Mouse (Mus musculus) embryonic facial prominence, embryonic 15.5 days (tissue): ENCODE results near the gene Alk. TPM values are rescaled to one million over a fixed set of nuclear protein-coding genes. Genes with fewer than 3 reads are reported as not detected.

Experiments used
- ATAC-seq: fragments of 200-750 bp; cut with Nextera tagmentation; 2 replicates; pipeline ENCODE4 v1.8.0; 2017; ENCODE audit warnings: low read depth, moderate TSS enrichment; ENCODE audit not compliant: insufficient number of reproducible peaks, low FRiP score, low TSS enrichment
- H3K27ac ChIP-seq: fragments of 300-500 bp; sonication (generic); replicated peaks from 2 replicates; pipeline ENCODE4 v1.5.1; 2015; ENCODE audit warnings: mild to moderate bottlenecking, inconsistent platforms
- H3K27me3 ChIP-seq: fragments of 300-500 bp; sonication (generic); 2 replicates; pipeline ENCODE4 v1.6.1; 2015; ENCODE audit warnings: inconsistent platforms
- H3K36me3 ChIP-seq: fragments of 300-500 bp; sonication (generic); 2 replicates; pipeline ENCODE4 v1.6.1; 2015; ENCODE audit warnings: mild to moderate bottlenecking, inconsistent platforms
- H3K4me1 ChIP-seq: fragments of 300-500 bp; sonication (generic); 2 replicates; pipeline ENCODE4 v1.6.1; 2015; ENCODE audit warnings: inconsistent platforms
- H3K4me2 ChIP-seq: fragments of 300-500 bp; sonication (generic); replicated peaks from 2 replicates; pipeline ENCODE4 v1.6.1; 2015; ENCODE audit warnings: mild to moderate bottlenecking, inconsistent platforms
- H3K4me3 ChIP-seq: fragments of 300-500 bp; sonication (generic); replicated peaks from 2 replicates; pipeline ENCODE4 v1.5.1; 2015; ENCODE audit warnings: mild to moderate bottlenecking, inconsistent platforms
- H3K9ac ChIP-seq: fragments of 300-500 bp; sonication (generic); 2 replicates; pipeline ENCODE4 v1.6.1; 2015; ENCODE audit warnings: inconsistent platforms
- H3K9me3 ChIP-seq: fragments of 300-500 bp; sonication (generic); replicated peaks from 2 replicates; pipeline ENCODE4 v1.6.1; 2016; ENCODE audit warnings: inconsistent platforms
- WGBS: fragments of 180-500 bp; shearing (Covaris S2); methylation state at CpG from one replicate; pipeline ENCODE4 v1.1.7; 2015; 5-methylcytosine and 5-hydroxymethylcytosine counted together
- polyA plus RNA-seq: library from polyadenylated mRNA; unstranded; fragments of >200 nt; fragmentation: Nextera tagmentation; extraction: Ambion mirVana; gene quantifications from 2 replicates; pipeline ENCODE4 v1.2.1, GENCODE M21; 2015

The Alk gene
- polyA plus RNA-seq, 1 experiment from 2014 or later, result 0.52 TPM

- ATAC-seq, result no peak
- Histone ChIP-seq H3K4me1 (no peaks in the 10 kb centered on the region), H3K9me3 (no peaks in the 10 kb centered on the region), H3K27me3 (no peaks in the 10 kb centered on the region), H3K36me3 (no peaks in the 10 kb centered on the region), H3K4me2 (no peak overlapping the region), H3K9ac (no peak overlapping the region), H3K4me3 (no peak overlapping the region), H3K27ac (no peak overlapping the region)
- WGBS, result 72% methylated on average over 2 of the region's 2 CpGs
These were observed 422.0 kb downstream of the Alk start for GRCm38 (mm10) chr17:72182414-72182813.

GRCm38 (mm10) chr17:72180200-72180599, 424.2 kb downstream of the Alk start:
- 94% methylated on average over 9 of the region's 9 CpGs for WGBS
- no peak overlapping the region for H3K4me3 ChIP-seq

GRCm38 (mm10) chr17:72179722-72180140, 424.7 kb downstream of the Alk start:
- Histone ChIP-seq H3K4me1 (no peaks in the 10 kb centered on the region), H3K4me3 (no peak overlapping the region), H3K36me3 (no peaks in the 10 kb centered on the region), H3K9ac (no peak overlapping the region), H3K27me3 (no peaks in the 10 kb centered on the region), H3K9me3 (no peaks in the 10 kb centered on the region), H3K4me2 (no peak overlapping the region), H3K27ac (no peak overlapping the region)
- no peak for ATAC-seq
- WGBS, result 86% methylated on average over 14 of the region's 14 CpGs

More at GRCm38 (mm10) chr17:72180200-72180599, 424.2 kb downstream of the Alk start:
- no peak overlapping the region for H3K4me2 ChIP-seq
- H3K9ac ChIP-seq, result no peak overlapping the region
- ATAC-seq, result no peak
- H3K36me3 ChIP-seq, result no peaks in the 10 kb centered on the region
- H3K9me3 ChIP-seq, result no peaks in the 10 kb centered on the region
- H3K27ac ChIP-seq, result no peak overlapping the region
- no peaks in the 10 kb centered on the region for H3K27me3 ChIP-seq
- no peaks in the 10 kb centered on the region for H3K4me1 ChIP-seq

- no peak overlapping the region for H3K4me3 ChIP-seq
- no peak overlapping the region for H3K9ac ChIP-seq
- 80% methylated on average over 3 of the region's 3 CpGs for WGBS
- H3K4me1 ChIP-seq, result no peaks in the 10 kb centered on the region
- H3K9me3 ChIP-seq, result no peaks in the 10 kb centered on the region
- H3K27me3 ChIP-seq, result no peaks in the 10 kb centered on the region
- ATAC-seq, result no peak
- H3K27ac ChIP-seq, result no peak overlapping the region
- H3K36me3 ChIP-seq, result no peaks in the 10 kb centered on the region
- H3K4me2 ChIP-seq, result no peak overlapping the region
These were observed 430.6 kb downstream of the Alk start for GRCm38 (mm10) chr17:72173778-72174177.

GRCm38 (mm10) chr17:72168152-72168551, 436.3 kb downstream of the Alk start:
- Histone ChIP-seq H3K36me3 (no peaks in the 10 kb centered on the region), H3K9ac (no peak overlapping the region), H3K27ac (no peak overlapping the region), H3K4me1 (no peaks in the 10 kb centered on the region), H3K9me3 (no peaks in the 10 kb centered on the region), H3K4me3 (no peak overlapping the region), H3K27me3 (no peaks in the 10 kb centered on the region), H3K4me2 (no peak overlapping the region)
- no peak for ATAC-seq
- WGBS, result 75% methylated on average over 5 of the region's 5 CpGs

DNA sequence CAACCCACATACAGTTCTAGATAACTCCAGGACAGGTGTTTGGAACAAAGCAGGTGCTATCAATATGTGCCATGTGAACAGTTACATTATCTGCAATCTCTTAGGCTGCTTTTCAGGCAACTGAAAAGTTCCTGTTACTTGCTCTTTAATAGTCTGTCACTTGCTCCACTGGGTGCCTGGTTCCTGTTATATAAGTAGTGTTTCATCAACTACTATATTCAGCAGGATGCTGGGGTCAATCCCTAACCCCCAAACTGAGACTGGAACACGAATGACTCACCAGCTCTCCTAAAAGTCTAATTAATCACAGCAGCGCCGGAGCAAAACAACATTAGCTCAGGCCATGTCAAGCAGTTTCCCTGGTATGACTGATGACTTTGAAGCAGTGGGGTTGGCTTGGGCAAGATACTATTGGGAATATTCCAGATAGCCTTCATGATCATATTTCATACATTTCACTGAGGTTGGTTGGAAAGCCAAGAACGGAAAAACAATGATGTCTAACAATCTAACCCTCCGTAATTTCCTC, 445.5 kb downstream of the Alk start:
- Histone ChIP-seq H3K36me3 (no peaks in the 10 kb centered on the region), H3K9ac (no peak overlapping the region), H3K4me2 (no peak overlapping the region), H3K4me3 (no peak overlapping the region), H3K27me3 (no peaks in the 10 kb centered on the region), H3K9me3 (no peaks in the 10 kb centered on the region), H3K27ac (no peak overlapping the region), H3K4me1 (no peaks in the 10 kb centered on the region)
- 50% methylated on average over 5 of the region's 5 CpGs for WGBS
- ATAC-seq, result no peak

DNA sequence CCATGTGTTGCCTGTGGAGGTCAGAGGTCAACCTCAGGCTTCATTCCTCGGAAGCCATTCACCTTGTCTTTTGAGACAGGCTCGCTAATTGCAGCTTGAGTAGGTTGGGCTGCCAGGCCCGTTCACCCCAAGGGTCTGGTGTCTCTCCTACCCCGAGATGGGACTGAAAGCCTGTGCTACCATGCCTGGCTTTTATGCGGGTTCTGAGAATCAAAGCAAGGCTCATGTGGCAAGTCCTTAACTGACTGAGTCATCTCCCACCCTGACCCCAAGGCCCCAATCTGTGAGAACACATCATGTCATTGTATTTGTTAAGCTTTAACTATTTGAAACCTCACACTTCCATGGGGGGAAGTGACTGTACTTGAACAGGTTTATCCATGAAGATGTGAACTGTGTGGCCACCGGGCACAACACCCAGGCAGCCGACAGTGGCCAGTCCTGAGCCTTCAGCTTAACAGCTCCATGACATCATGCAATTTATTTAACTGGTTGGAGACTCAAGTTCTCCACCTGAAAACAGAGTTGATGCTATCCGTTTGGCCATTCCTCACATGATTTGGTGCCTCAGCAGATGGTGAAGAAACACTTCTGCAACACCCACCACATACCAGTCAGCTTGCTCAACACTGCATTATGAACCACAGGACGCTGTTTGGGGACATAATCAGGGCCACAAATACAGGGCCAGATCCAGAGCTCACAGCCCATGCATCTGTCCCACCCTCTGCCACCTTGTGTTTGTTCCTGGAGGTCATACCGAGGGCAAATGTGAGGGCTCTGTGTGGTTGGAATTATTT, 446.4 kb downstream of the Alk start:
- ATAC-seq, result no peak
- Histone ChIP-seq H3K27me3 (no peaks in the 10 kb centered on the region), H3K4me2 (no peak overlapping the region), H3K36me3 (no peaks in the 10 kb centered on the region), H3K9me3 (no peaks in the 10 kb centered on the region), H3K27ac (no peak overlapping the region), H3K4me3 (no peak overlapping the region), H3K4me1 (no peaks in the 10 kb centered on the region), H3K9ac (no peak overlapping the region)
- 68% methylated on average over 10 of the region's 10 CpGs for WGBS

GRCm38 (mm10) chr17:72153038-72153437, 451.4 kb downstream of the Alk start:
- Histone ChIP-seq H3K27me3 (no peaks in the 10 kb centered on the region), H3K4me3 (no peak overlapping the region), H3K4me1 (no peaks in the 10 kb centered on the region), H3K9me3 (no peaks in the 10 kb centered on the region), H3K36me3 (no peaks in the 10 kb centered on the region), H3K4me2 (no peak overlapping the region), H3K9ac (no peak overlapping the region), H3K27ac (no peak overlapping the region)
- WGBS, result 84% methylated on average over 3 of the region's 3 CpGs
- ATAC-seq, result no peak

GRCm38 (mm10) chr17:72144946-72145598, 459.4 kb downstream of the Alk start:
- H3K36me3 ChIP-seq, result no peaks in the 10 kb centered on the region
- no peaks in the 10 kb centered on the region for H3K9me3 ChIP-seq
- 53% methylated on average over 7 of the region's 7 CpGs for WGBS
- H3K27ac ChIP-seq, result no peak overlapping the region
- ATAC-seq, result no peak
- H3K9ac ChIP-seq, result no peak overlapping the region
- no peaks in the 10 kb centered on the region for H3K27me3 ChIP-seq
- H3K4me1 ChIP-seq, result no peaks in the 10 kb centered on the region
- H3K4me2 ChIP-seq, result no peak overlapping the region
- H3K4me3 ChIP-seq, result no peak overlapping the region

DNA sequence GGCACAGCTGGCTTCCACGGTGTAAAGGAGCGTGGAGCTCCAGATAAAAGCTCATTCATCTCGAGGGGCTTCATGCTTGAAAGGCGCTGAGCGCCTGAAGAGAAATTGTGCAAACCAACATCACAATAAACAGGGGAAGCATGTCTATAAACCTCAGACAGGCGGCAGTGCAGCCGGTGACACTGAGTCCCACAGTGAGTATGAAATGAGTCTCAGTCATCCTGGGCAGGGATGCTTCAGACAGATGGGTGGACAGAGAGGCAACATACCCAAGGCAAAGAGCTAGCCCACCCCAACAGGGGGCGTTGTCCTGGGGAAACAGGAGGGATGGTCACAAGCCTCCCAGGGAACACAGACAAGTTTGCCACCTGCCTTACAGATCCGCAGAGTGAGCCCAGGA, 460.0 kb downstream of the Alk start:
- H3K9ac ChIP-seq, result no peak overlapping the region
- 70% methylated on average over 9 of the region's 9 CpGs for whole genome bisulfite sequencing
- H3K4me2 ChIP-seq, result no peak overlapping the region
- ATAC-seq, result no peak
- no peak overlapping the region for H3K4me3 ChIP-seq
- H3K9me3 ChIP-seq, result no peaks in the 10 kb centered on the region
- H3K36me3 ChIP-seq, result no peaks in the 10 kb centered on the region
- H3K27me3 ChIP-seq, result no peaks in the 10 kb centered on the region
- no peaks in the 10 kb centered on the region for H3K4me1 ChIP-seq
- H3K27ac ChIP-seq, result no peak overlapping the region

DNA sequence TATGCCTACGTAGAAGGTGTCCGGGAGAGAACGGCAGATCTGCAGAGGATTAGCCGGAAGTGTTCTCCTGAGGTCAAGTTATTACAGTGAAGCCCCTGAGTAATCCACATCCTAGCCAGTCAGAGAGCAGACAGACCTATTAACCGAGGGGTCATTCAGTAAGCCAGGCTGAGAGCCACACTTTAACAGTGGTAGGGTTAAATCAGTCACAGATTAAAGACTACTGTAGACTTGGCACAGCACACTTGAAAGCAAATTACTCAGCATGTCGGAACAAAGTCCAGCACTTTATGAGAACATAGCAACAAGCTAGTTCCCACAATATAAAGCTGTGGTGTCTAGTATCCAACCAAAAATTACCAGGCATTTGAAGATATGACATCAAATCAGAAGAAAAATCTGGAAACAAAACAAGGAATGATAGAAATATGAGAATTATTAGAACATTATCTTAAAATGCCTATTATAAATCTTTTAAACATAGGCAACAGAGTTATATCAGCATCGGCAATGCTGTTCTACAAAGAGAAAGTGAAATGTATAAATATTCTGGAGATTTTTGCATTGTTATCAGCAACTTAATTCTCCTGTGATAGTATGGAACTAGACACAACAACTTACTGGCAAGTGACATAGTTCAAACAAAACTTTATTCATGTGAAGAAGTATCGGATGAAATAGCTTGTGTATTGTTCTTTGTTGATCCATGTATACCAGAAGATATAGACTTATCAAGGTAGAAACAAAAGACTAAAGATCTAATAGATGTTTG, 472.1 kb downstream of the Alk start:
- 71% methylated on average over 8 of the region's 8 CpGs for WGBS
- Histone ChIP-seq H3K4me2 (no peak overlapping the region), H3K4me1 (no peaks in the 10 kb centered on the region), H3K9me3 (no peaks in the 10 kb centered on the region), H3K9ac (no peak overlapping the region), H3K27ac (no peak overlapping the region), H3K4me3 (no peak overlapping the region), H3K27me3 (no peaks in the 10 kb centered on the region), H3K36me3 (no peaks in the 10 kb centered on the region)
- ATAC-seq, result no peak
